Mouse (Mus musculus): ENCODE measurements around the gene Tmed10. TPM values are rescaled to one million over a fixed set of nuclear protein-coding genes. Genes with fewer than 3 reads are reported as not detected.

The Tmed10 gene
- polyA plus RNA-seq, 1 experiment from 2014 or later, result 387 TPM

Other genes with a start within 250 kb of the Tmed10 start
- gene Rps6kl1, start 223.6 kb downstream of the Tmed10 start, polyA plus RNA-seq (2018), result not detected in 3 replicates
- gene Pgf, start 197.1 kb downstream of the Tmed10 start, polyA plus RNA-seq (2018), result 0.11 to 0.37 TPM (median 0.35 TPM) in 3 replicates
- gene Eif2b2, start 155.4 kb downstream of the Tmed10 start, polyA plus RNA-seq (2018), result 52.7 to 95.7 TPM (median 56.1 TPM) in 3 replicates
- 6.8 to 8.1 TPM (median 7.4 TPM) in 3 replicates for gene Mlh3, start 104.2 kb downstream of the Tmed10 start, polyA plus RNA-seq (2018)
- gene Acyp1, start 86.4 kb downstream of the Tmed10 start, polyA plus RNA-seq (2018), result 16.2 to 19.5 TPM (median 17.8 TPM) in 3 replicates
- not detected in 3 replicates for gene Zc2hc1c, start 86.3 kb downstream of the Tmed10 start, polyA plus RNA-seq (2018)
- gene Nek9, start 35.5 kb downstream of the Tmed10 start, polyA plus RNA-seq (2018), result 40.7 to 65.1 TPM (median 55.7 TPM) in 3 replicates
- gene Fos, start 99.0 kb upstream of the Tmed10 start, polyA plus RNA-seq (2018), result 18.1 to 88.1 TPM (median 21.8 TPM) in 3 replicates
- 7.6 to 16.1 TPM (median 12.0 TPM) in 3 replicates for gene Jdp2, start 224.2 kb upstream of the Tmed10 start, polyA plus RNA-seq (2018)

Data from macrophage (primary cell).